Mouse (Mus musculus): Measurements from ENCODE around the gene Tmem141.

DNA sequence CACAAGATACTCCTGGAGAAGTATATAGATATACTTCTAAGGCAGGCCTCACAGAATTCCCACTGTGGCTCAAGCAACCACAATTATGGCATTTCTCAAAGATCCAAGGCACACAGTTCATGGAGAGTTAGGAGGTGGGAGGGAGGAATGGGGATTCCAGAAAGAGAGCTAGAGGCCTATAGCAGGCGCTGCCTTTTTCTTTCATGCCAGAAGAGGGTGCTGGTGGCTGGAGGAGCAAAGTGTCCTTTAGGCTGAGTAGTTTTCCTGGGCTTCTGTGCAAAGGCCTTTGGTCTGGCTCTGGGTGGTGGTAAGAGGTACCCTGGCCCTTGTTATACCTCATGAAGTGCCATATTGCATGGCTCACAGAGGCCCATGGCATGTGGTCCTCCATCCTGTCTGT lies 12.2 kb upstream of the Tmem141 start:
- no peak for TF ChIP-seq CTCF (IDR thresholded peaks at IDR 0.05; ENCODE audit: borderline replicate concordance, insufficient read depth, low read length)
- no peak for TF ChIP-seq POLR2A (IDR thresholded peaks at IDR 0.05; ENCODE audit: low read depth, low read length)

Data from embryonic fibroblast, embryonic 13.5 days (primary cell).